Mouse (Mus musculus) liver, embryonic 14.5 days (tissue): Measurements from ENCODE around the gene Sncb.

Experiments
- CTCF ChIP-seq: IDR thresholded peaks from 2 replicates; pipeline ENCODE4 v1.5.1; 2016; ENCODE audit warnings: antibody characterized with exemption, low read depth, control low read depth
- EP300 ChIP-seq: IDR thresholded peaks from 2 replicates; pipeline ENCODE4 v1.6.1; 2016; ENCODE audit warnings: antibody characterized with exemption, low read depth

DNA sequence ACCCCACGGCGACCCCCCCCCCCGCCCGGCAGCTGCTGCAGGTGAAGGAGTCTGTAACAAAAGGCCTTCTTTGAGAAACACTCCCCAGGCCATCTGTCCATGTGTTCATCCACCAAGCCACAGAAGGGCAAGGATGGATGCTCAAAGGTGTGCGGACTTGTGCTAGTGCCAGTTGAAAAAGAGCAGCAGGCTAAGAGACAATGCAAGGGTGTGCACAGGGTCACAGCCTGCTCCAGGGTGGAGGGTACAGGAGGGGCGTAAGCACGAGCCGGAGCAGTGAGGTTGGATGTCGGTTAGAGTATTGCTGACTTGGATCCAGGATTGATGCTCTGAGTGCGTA lies 17.7 kb downstream of the Sncb start:
- no peak for TF ChIP-seq EP300
- TF ChIP-seq CTCF: no peak
